28 mouse cellular contexts compared by ENCODE assay signal in the genomic region with DNA sequence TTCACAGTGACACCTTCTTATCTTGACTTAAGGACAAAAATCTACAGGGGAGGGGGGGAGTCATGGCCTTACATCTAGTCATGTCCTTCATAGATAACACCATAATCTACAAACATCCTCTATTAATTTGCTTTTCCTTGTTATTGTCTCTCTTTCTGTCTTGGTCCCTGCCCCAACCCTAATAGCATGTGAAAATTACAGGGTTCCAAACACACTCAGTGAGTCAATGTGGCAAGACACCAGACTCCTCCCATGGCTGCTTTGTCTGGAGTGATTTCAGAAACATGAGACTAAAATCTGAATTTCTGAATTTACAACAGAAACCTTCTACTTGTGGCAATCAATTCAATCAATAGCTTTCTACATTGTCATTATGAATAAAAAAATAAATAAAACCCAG.
DNase-seq lines count a peak whose midpoint lies in the region; ATAC-seq and TF ChIP-seq lines count a peak whose summit lies in the region.
"Had no signal": no experiment of that assay in that cellular context is flagged by ENCODE, and none has a peak within 500 bp of the region (broad histone marks: within the 10 kb centered on the region; RNA-seq: fewer than 3 reads in every experiment).

No protein-coding gene starts in this region.

- H3K36me3 ChIP-seq in forebrain, postnatal 0 days (ENCODE audit: insufficient read depth): no peaks in the 10 kb centered on the region
- H3K36me3 ChIP-seq in forebrain, embryonic 13.5 days (ENCODE audit: poor library complexity, severe bottlenecking): no peaks in the 10 kb centered on the region
- H3K36me3 ChIP-seq in midbrain, embryonic 16.5 days (ENCODE audit: control insufficient read depth, insufficient read depth, low read length): no peaks in the 10 kb centered on the region
- no peaks in the 10 kb centered on the region for H3K36me3 ChIP-seq in midbrain, embryonic 13.5 days
- H3K36me3 ChIP-seq: embryonic facial prominence, embryonic 10.5 days; embryonic facial prominence, embryonic 13.5 days; forebrain, embryonic 10.5 days; forebrain, embryonic 15.5 days; hindbrain, embryonic 10.5 days; hindbrain, embryonic 13.5 days; intestine, embryonic 15.5 days had no signal

- H3K4me3 ChIP-seq in forebrain, postnatal 0 days (ENCODE audit: low read depth, low read length): no peak overlapping the region
- no peak overlapping the region for H3K4me3 ChIP-seq in forebrain, embryonic 13.5 days
- H3K4me3 ChIP-seq in midbrain, embryonic 16.5 days (ENCODE audit: low read depth, low read length): no peak overlapping the region
- no peak overlapping the region for H3K4me3 ChIP-seq in midbrain, embryonic 13.5 days (replicated peaks)
- H3K4me3 ChIP-seq: embryonic facial prominence, embryonic 10.5 days; embryonic facial prominence, embryonic 13.5 days; erythroblast, embryonic 14.5 days; forebrain, embryonic 10.5 days; forebrain, embryonic 15.5 days; heart, adult 2 months; hindbrain, embryonic 10.5 days; hindbrain, embryonic 13.5 days; intestine, embryonic 15.5 days had no signal

- H3K27me3 ChIP-seq in forebrain, postnatal 0 days (ENCODE audit: insufficient read depth, low read length): no peaks in the 10 kb centered on the region
- no peaks in the 10 kb centered on the region for H3K27me3 ChIP-seq in forebrain, embryonic 13.5 days
- no peaks in the 10 kb centered on the region for H3K27me3 ChIP-seq in midbrain, embryonic 16.5 days (ENCODE audit: control insufficient read depth, insufficient read depth, low read depth, low read length)
- no peaks in the 10 kb centered on the region for H3K27me3 ChIP-seq in midbrain, embryonic 13.5 days
- H3K27me3 ChIP-seq: embryonic facial prominence, embryonic 13.5 days; forebrain, embryonic 15.5 days; hindbrain, embryonic 13.5 days; intestine, embryonic 15.5 days had no signal

- ATAC-seq in forebrain, postnatal 0 days: peak; percentile 58; the same call in 1 of the 2 replicates
- no peak for ATAC-seq in forebrain, embryonic 13.5 days
- ATAC-seq in midbrain, embryonic 16.5 days: no peak
- ATAC-seq in midbrain, embryonic 13.5 days: no peak
- ATAC-seq: activated CD4-positive, CD25-positive, alpha-beta regulatory T cell, adult 4 months; CD4-positive, CD25-positive, alpha-beta regulatory T cell, adult 4 months; forebrain, embryonic 15.5 days; hindbrain, embryonic 16.5 days; intestine, embryonic 15.5 days had no signal

- H3K9me3 ChIP-seq in forebrain, postnatal 0 days (ENCODE audit: low read length): no peaks in the 10 kb centered on the region
- no peaks in the 10 kb centered on the region for H3K9me3 ChIP-seq in forebrain, embryonic 13.5 days (replicated peaks)
- H3K9me3 ChIP-seq in midbrain, embryonic 16.5 days (replicated peaks; ENCODE audit: control insufficient read depth, low read length, poor library complexity, severe bottlenecking): no peaks in the 10 kb centered on the region
- H3K9me3 ChIP-seq in midbrain, embryonic 13.5 days: no peaks in the 10 kb centered on the region
- H3K9me3 ChIP-seq: embryonic facial prominence, embryonic 10.5 days; embryonic facial prominence, embryonic 13.5 days; forebrain, embryonic 10.5 days; forebrain, embryonic 15.5 days; hindbrain, embryonic 10.5 days; hindbrain, embryonic 13.5 days; intestine, embryonic 15.5 days had no signal

- H3K27ac ChIP-seq in forebrain, postnatal 0 days (ENCODE audit: low read depth, low read length): peak overlapping the region; percentile 30; the same call in 1 of the 2 replicates
- H3K27ac ChIP-seq in forebrain, embryonic 13.5 days: no peak overlapping the region
- peak overlapping the region; percentile 39; the same call in 1 of the 2 replicates for H3K27ac ChIP-seq in midbrain, embryonic 16.5 days (ENCODE audit: low read length)
- H3K27ac ChIP-seq in midbrain, embryonic 13.5 days: no peak overlapping the region
- H3K27ac ChIP-seq: embryonic facial prominence, embryonic 10.5 days; embryonic facial prominence, embryonic 13.5 days; forebrain, embryonic 10.5 days; forebrain, embryonic 15.5 days; heart, adult 2 months; hindbrain, embryonic 10.5 days; hindbrain, embryonic 13.5 days; intestine, embryonic 15.5 days had no signal

- H3K4me2 ChIP-seq in forebrain, postnatal 0 days (ENCODE audit: low read depth): no peak overlapping the region
- no peak overlapping the region for H3K4me2 ChIP-seq in forebrain, embryonic 13.5 days
- H3K4me2 ChIP-seq in midbrain, embryonic 16.5 days (ENCODE audit: low read length): no peak overlapping the region
- no peak overlapping the region for H3K4me2 ChIP-seq in midbrain, embryonic 13.5 days (replicated peaks)
- H3K4me2 ChIP-seq: embryonic facial prominence, embryonic 13.5 days; forebrain, embryonic 15.5 days; heart, embryonic 11.5 days; hindbrain, embryonic 13.5 days; intestine, embryonic 15.5 days had no signal

- DNase-seq in forebrain, postnatal 0 days: no peak
- peak; percentile 39 for DNase-seq in brain, adult 2 months (ENCODE audit: low read depth, low spot score)
- no peak for DNase-seq in kidney, adult 9 months
- DNase-seq in embryo, embryonic 9.5 days (ENCODE audit: extremely low spot score): no peak
- DNase-seq: adrenal gland, postnatal 10 days; adrenal gland, postnatal 36 days; cerebellum, adult 11 months; cerebellum, adult 2 months; cerebellum, adult 9-11 months; cerebellum, postnatal 25 days; gastrocnemius, postnatal 36 days; heart, adult 2 months; kidney, adult 11 months had no signal

- no peak for TF ChIP-seq CTCF in forebrain, postnatal 0 days (IDR thresholded peaks at IDR 0.05; ENCODE audit: low read depth)

- no peaks in the 10 kb centered on the region for H3K4me1 ChIP-seq in forebrain, postnatal 0 days (ENCODE audit: insufficient read depth)
- peaks cover 8% of the 10 kb centered on the region; the same call in 1 of the 2 replicates for H3K4me1 ChIP-seq in forebrain, embryonic 13.5 days
- H3K4me1 ChIP-seq in midbrain, embryonic 16.5 days (ENCODE audit: control insufficient read depth, insufficient read depth, low read length): peaks cover 4% of the 10 kb centered on the region; the same call in 1 of the 2 replicates
- peaks cover 2% of the 10 kb centered on the region; the same call in 1 of the 2 replicates for H3K4me1 ChIP-seq in midbrain, embryonic 13.5 days (replicated peaks)
- H3K4me1 ChIP-seq: embryonic facial prominence, embryonic 13.5 days; forebrain, embryonic 10.5 days; forebrain, embryonic 15.5 days; intestine, embryonic 15.5 days had no signal

- H3K9ac ChIP-seq in forebrain, postnatal 0 days: no peak overlapping the region
- H3K9ac ChIP-seq in forebrain, embryonic 13.5 days: no peak overlapping the region
- no peak overlapping the region for H3K9ac ChIP-seq in midbrain, embryonic 16.5 days (ENCODE audit: low read depth, low read length)
- no peak overlapping the region for H3K9ac ChIP-seq in midbrain, embryonic 13.5 days (replicated peaks)
- H3K9ac ChIP-seq: embryonic facial prominence, embryonic 13.5 days; forebrain, embryonic 15.5 days; hindbrain, embryonic 13.5 days; intestine, embryonic 15.5 days had no signal

Comparison
In these comparisons a context has a peak if more than half of its experiments do, and no peak if none do; other contexts are left out.
1. H3K27ac ChIP-seq: peak in forebrain, postnatal 0 days (single experiment) and midbrain, embryonic 16.5 days (single experiment); none in forebrain, embryonic 13.5 days (single experiment) and midbrain, embryonic 13.5 days (single experiment).